Comparison of ENCODE assay signal across 8 mouse cellular contexts in the genomic region with DNA sequence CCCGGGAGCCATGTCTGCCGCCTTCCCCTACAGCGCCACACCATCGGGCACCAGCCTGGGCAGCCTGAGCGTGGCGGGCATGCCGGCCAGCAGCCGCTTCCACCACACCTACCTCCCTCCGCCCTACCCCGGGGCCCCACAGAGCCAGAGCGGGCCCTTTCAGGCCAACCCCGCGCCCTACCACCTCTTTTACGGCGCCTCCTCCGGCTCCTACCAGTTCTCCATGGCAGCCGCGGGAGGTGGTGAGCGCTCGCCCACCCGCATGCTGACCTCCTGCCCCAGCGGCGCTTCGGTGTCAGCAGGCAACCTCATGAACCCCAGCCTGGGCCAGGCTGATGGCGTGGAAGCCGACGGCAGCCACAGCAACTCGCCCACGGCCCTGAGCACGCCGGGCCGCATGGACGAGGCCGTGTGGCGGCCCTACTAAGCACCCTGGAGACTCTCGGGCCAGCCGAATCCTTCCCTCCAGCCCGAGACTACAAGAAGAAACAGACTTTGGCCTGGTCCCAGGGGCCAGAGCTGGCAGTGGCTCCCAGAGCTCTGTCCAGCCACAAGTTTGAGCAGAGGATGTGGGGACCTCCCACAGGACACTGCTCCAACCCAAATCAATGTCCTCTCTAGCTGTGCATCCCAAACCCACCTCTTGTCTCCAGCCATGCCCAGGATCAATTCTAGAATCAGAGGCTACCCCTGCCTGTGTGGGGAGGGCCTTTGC. TPM values are rescaled to one million over a fixed set of nuclear protein-coding genes. Genes with fewer than 3 reads are reported as not detected.
DNase-seq lines count a peak whose midpoint lies in the region; ATAC-seq and TF ChIP-seq lines count a peak whose summit lies in the region.

No protein-coding gene starts in this region.

- peaks cover 34% of the 10 kb centered on the region for H3K4me1 ChIP-seq in E14TG2a.4 (replicated peaks; ENCODE audit: low read depth, low read length)
- peaks cover 6% of the 10 kb centered on the region; the same call in 1 of the 2 replicates for H3K4me1 ChIP-seq in liver, postnatal 0 days (ENCODE audit: insufficient read depth)

- no peak for ATAC-seq in liver, postnatal 0 days
- ATAC-seq in megakaryocyte progenitor cell, adult 5-6 weeks (replicated peaks; ENCODE audit: poor library complexity) = no peak

- H3K4me2 ChIP-seq in liver, postnatal 0 days (ENCODE audit: low read depth, low read length) = 0 out of 2 replicates have a peak overlapping the region, but pooled peaks have one; percentile 13

- no peak for TF ChIP-seq CTCF in E14TG2a.4 (conservative IDR thresholded peaks at IDR 0.05; ENCODE audit: low read length)
- no peak for TF ChIP-seq CTCF in liver, postnatal 0 days (IDR thresholded peaks at IDR 0.05; ENCODE audit: low read depth)

- no peak overlapping the region for H3K27ac ChIP-seq in liver, postnatal 0 days (ENCODE audit: low read depth)

- TF ChIP-seq EP300 in liver, postnatal 0 days (IDR thresholded peaks at IDR 0.05; ENCODE audit: low read depth) = no peak

- H3K4me3 ChIP-seq in E14TG2a.4 (replicated peaks; ENCODE audit: low read length) = peak overlapping the region; percentile 76
- no peak overlapping the region for H3K4me3 ChIP-seq in liver, postnatal 0 days (ENCODE audit: low read depth, low read length)

- peaks cover 73% of the 10 kb centered on the region for H3K27me3 ChIP-seq in E14TG2a.4 (ENCODE audit: insufficient read depth, low read length)
- H3K27me3 ChIP-seq in liver, postnatal 0 days (ENCODE audit: insufficient read depth, low read length) = 0 out of 2 replicates have a peak, but pooled peaks cover 4% of the 10 kb centered on the region

- no peaks in the 10 kb centered on the region for H3K36me3 ChIP-seq in E14TG2a.4 (ENCODE audit: insufficient read depth, low read length)
- H3K36me3 ChIP-seq in liver, postnatal 0 days (replicated peaks; ENCODE audit: insufficient read depth, low read length) = no peaks in the 10 kb centered on the region

- DNase-seq in Muller cell, postnatal 12 days (ENCODE audit: inconsistent ontology term) = peak; percentile 39
- DNase-seq in heart, postnatal 10 days = peak; percentile 25 to 45
- no peak for DNase-seq in liver, postnatal 0 days
- no peak for DNase-seq in urinary bladder, postnatal 36 days (ENCODE audit: low spot score in 2 of 2)
- DNase-seq in thymus, postnatal 25 days = no peak
- no peak for DNase-seq in layer of hippocampus, adult 9-11 months

- H3K9me3 ChIP-seq in E14TG2a.4 (ENCODE audit: low read length) = no peaks in the 10 kb centered on the region
- H3K9me3 ChIP-seq in liver, postnatal 0 days (ENCODE audit: low read length) = no peaks in the 10 kb centered on the region

- 62% methylated on average over 38 of the region's 38 CpGs for WGBS in liver, postnatal 0 days (ENCODE audit: insufficient replicate concordance)

- intact Hi-C loops in heart, postnatal 10 days (cut with DNase I) = no loop called here

- H3K9ac ChIP-seq in liver, postnatal 0 days (replicated peaks) = no peak overlapping the region

RNA-seq across cellular contexts. Expression of a gene that starts 55.1 kb away (rescaled TPM):
- total RNA-seq in heart, postnatal 10 days (2021) = under 1 TPM; 0.26 to 0.32 TPM
- 0.39 and 0.46 TPM in 2 replicates for polyA plus RNA-seq in liver, postnatal 0 days (2015; fragmentation: Nextera tagmentation; extraction: Ambion mirVana)
- 56.7 and 60.5 TPM in 2 replicates for total RNA-seq in megakaryocyte progenitor cell, adult 5-6 weeks (2015)
- 7.1 and 10.8 TPM in 2 replicates for total RNA-seq in megakaryocyte progenitor cell, adult 5-6 weeks (2017)

Comparison
In these comparisons a context has a peak if more than half of its experiments do, and no peak if none do; other contexts are left out.
1. DNase-seq: peak in Muller cell, postnatal 12 days (single experiment) and heart, postnatal 10 days (2 of 2); none in liver, postnatal 0 days (single experiment), urinary bladder, postnatal 36 days (0 of 2), thymus, postnatal 25 days (single experiment) and layer of hippocampus, adult 9-11 months (single experiment).
2. RNA of a gene that starts 55.1 kb away (total RNA-seq): 7.1 to 60.5 TPM in megakaryocyte progenitor cell, adult 5-6 weeks; 0.26 to 0.32 TPM in heart, postnatal 10 days; every median in the first group is over 4 times any median in the second.